Mouse (Mus musculus) gastrocnemius, adult 18-20 months (tissue): ENCODE data around the gene Nhlrc4. TPM values are rescaled to one million over a fixed set of nuclear protein-coding genes. Genes with fewer than 3 reads are reported as not detected.

Experiments used
- DNase-seq: peaks from one replicate; pipeline ENCODE4 v3.0.0; 2021; ENCODE audit warnings: low spot score
- total RNA-seq, 2 experiments: library from RNA; stranded (reverse); gene quantifications; 2 replicates each; pipeline ENCODE4 v1.2.3; 2021

Gene Nhlrc4
- total RNA-seq, 2 experiments from 2014 or later = not detected

DNA sequence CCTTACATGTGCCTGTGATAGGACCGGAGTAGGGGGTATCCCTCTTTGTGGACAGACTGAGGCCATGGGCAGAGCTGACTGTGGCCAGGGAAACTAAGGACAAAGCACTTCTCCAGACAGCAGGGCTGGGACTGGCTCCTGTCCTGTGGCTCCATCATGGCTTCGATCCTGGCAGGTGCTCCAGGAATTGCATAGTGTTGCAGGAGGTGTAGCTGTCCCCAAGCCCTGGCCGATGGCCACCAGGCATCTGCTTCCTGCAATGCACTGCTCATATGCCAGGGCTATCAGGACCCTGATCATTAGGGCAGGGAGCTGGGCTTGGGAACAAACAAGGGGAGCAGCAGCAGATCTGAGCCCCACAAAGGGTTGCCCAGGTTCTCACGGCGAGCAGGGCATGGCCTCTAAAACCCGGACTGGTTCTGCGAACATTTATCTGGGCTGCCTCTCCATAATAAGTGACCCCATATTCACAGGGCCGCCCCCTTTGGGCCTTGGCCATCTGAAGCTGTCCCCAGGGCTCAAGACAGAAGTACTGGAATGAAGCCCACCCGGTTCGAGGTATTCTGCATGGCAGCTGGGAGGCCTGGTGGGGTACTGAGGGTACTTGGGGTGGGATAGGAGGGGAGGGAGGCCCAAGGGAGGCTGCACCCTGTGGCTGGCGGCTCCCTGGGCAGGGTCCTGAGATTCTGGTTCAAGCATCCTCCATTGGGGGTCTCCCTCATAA lies 14.2 kb upstream of the Nhlrc4 start:
- no peak for DNase-seq

DNA sequence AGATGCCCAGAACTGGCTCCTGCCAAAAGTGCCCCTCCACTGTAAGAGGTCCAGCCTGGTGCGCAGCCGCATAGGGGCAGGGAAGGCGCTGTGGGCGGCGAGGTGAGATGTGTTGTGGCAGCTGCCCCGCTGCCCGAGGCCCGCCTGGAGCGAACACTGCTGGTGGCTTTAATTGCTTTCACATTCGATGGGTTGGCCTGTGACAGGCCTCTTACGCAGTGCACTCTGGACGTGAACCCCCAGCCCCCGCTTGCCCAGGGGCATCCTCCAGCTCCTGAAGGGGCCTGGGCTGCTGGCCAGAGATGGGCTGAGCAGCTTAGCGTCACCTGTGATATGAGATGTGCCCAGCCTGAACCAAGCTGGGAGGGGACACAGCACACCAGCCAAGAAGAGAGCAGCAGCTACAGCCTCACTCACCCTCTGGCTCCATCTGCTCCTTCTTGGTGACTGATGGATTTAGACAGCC lies 12.9 kb upstream of the Nhlrc4 start:
- no peak for DNase-seq

DNA sequence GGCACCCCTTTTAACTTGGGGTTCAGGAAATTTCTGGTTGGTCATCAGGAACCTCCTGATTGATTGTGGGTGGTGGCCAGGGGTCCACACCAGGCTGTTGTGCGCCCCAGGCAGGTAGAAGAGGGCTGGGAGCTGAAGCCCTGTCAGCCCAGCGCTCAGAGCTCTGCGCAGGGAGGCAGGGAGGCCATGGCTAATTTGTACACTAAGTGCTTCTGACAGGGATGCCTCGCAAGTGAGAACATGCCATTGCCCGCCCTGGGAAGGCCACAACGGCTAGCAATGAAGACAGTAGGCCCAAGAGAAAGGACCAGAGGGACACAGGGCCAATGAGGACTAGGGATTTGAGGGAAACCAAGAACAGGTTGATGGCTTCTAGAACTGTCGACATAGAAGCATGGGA lies 11.9 kb upstream of the Nhlrc4 start:
- no peak for DNase-seq

DNA sequence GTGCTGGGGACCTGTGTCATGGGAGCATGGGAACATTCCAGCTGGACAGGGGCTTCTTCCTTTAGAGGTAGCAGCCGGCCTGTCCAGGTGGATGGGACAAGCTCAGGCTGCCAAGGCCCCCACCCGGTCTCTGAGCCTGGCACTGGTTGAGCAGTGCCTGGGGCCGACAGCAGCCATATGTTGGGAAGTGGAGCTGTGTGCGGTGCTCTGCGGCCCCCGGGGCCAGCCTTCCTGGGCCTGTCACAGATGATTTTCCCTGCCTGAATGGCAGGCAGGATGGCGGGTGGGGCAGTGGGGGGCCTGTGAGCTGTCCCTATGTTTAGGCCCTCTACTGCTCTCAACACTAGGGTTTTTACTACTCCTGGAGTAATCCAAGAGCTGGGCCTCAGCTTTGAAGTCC lies 11.4 kb upstream of the Nhlrc4 start:
- no peak for DNase-seq

DNA sequence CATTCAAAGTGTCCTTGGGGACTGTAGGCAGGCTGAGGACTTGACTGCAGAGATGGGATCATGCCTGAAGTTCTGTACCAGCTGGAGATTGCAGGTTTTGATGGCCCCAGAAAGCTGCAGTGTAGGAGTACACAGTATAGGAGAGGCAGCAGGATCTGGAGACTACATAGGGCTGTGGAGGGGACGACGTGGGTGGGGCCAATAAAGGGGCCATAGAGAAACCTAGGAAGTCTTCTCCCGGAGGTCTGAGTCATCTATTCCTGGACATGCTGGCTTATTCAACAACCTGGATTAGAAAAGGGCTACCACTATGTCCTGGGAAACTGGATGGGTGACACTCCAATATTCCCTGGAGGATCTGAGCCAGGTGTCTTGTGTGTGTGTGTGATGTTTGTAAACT lies 11.0 kb upstream of the Nhlrc4 start:
- DNase-seq = no peak

DNA sequence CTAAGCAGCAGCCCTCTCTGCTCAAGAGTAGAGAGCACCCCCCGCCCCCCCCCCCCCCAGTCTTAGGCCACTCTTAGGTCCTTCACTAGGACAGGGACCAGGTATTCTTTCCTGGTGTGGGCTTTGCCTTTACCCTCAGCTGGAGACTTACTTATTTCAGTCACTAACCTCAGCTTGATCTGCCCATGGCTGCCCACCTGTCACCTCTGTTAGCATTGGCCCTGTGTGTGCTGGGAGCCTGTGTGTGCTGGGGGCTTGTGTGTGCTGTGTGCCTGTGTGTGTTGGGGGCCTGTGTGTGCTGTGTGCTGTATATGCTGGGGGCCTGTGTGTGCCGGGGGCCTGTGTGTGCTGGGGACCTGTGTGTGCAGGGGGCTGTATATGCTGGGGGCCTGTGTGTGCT lies 9.9 kb upstream of the Nhlrc4 start:
- no peak for DNase-seq

DNA sequence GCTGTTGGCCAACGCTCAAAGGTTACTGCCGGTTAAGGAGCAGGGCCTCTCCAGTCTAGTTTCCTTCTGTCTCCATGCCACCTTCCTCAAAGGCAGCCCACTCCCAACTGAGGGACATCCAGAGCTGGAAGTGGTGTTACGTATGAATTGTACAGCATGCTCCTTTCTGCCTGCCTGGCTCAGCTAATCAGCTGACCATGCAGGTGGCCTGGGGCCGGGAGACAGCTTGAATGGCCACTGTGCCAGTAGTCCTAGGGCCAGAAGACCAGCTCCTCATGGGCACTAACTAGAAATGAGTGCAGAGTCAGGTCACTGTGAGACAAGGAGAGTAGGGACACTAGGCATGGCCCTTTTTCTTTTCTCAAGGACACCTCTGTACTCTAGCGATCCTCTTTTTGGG lies 8.4 kb upstream of the Nhlrc4 start:
- DNase-seq = no peak

DNA sequence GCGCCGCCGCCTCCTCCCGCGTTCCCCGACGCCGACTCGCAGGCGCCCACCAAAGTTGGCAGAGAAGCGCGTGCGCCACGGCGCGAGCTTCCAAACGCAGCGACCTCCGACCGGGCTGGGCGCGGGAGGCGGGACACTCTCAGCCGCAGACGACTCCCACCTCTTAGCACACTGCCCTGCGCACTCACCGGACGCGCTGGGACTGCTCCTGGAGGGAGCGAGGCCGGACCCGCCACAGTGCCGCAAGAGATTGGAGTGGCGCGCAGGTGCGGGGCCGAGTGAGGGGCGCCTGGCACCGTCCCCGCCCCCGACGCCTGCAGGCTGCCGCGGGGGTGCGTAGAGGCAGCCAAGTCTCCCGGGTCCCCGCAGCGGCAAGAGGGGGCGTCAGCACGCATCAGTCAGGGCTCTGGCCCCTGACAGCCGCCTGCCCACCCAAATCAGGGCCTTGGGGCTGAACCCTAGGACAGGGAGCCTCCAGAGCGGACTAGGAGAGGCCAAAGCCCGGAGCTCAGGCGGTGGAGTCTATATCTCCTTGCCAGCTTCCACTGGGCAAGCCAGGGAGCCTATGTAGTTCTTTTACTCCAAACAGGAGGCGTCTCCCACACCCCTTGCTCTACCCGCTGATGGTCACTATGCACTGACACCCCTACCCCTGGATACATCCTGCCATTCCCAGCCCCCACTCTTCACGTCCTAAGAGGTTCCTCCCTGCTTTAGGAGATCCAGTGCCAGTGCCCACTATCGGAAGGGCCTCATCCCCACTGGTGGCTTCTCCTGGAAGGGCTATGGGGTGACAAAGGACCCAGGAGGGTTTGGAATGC lies 7.3 kb upstream of the Nhlrc4 start, which contains the start of gene A930017K11Rik:
Gene A930017K11Rik (minus strand): TSS at position 763 of the 821 bp plus-strand sequence.
- no peak for DNase-seq

DNA sequence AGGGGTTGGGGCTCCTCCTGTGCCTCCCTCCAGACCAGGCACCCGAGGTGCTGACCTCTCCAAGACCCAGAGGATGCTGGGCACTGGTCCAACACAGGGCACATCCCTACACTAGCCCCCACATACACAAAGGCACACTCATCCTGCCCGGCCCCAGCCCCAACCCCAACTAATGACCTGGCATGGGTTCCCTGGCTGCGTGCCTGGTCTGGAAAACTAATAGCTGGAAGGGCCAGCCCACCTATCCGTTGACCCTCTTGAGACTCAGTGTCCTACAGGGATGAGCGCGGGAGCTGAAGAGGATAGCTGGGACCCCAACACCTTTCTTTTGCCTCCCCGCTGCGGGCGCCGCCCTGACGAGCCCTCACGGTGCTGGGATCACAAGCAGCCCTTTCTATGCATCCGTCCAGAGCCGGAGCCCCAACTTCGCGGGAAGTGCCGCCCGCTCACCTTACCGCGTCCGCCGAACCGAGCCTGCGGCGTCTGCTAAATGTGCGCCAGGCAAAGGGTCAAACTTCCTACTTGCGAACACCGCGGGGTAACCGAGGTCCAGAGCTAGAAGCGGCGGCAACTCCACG lies 6.6 kb upstream of the Nhlrc4 start:
- no peak for DNase-seq

DNA sequence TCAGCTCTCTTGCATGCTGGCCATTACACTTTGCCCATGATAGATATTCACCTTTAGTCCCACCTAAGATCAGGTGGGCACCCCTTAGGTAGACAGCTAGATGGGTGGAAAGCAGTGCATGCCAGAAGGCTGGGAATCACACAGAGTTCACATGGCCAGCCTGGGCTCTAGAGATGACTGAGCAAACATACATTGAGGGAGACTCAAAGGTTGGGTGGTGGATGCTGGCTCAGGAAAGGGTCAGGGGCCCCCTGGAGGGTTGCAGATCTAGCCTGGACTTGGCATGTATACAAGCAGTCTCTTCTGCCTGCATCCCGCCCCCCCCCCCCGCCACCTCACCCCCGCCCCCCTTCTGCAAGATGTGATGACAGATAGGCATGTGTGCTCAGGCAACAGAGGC lies 5.9 kb upstream of the Nhlrc4 start:
- DNase-seq = no peak

DNA sequence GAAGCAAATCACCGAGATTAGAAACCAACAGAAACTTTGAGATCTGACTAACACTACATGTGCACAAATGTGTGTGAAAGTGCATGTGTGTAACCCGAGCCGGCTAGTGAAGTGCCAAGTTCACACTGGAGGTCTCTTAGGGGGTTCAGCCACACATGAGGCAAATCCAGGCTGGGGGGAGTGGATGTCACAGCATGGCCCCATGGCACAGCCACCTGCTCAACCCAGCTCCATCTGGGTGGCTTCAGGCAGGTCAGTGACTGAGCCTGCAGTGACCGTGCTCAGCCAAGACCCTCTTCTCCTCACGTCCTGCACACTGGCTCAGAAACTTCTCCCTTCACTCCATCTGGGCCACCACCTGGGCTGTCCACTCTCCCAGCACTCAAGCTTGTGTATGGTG lies 5.2 kb upstream of the Nhlrc4 start:
- DNase-seq = no peak

DNA sequence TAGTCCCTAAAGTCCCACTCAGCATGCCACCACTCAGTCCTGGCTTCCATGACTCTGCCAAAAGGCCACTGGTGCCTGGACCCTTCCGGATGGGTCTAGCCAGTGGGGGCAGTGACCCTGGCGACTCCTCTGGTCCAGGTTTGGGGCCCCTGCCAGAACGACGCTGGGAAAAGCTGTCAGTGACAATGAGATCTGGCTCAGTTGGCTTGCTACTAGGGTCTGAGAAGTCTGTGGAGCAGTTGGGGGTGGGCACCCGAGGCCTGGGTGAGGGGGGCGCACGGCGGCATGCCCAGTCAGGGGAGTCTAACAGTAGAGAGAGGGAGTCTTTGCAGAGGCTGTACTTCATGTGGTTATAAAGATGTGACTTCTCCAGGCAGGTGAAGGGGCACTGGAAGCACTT lies 3.3 kb upstream of the Nhlrc4 start:
- no peak for DNase-seq

DNA sequence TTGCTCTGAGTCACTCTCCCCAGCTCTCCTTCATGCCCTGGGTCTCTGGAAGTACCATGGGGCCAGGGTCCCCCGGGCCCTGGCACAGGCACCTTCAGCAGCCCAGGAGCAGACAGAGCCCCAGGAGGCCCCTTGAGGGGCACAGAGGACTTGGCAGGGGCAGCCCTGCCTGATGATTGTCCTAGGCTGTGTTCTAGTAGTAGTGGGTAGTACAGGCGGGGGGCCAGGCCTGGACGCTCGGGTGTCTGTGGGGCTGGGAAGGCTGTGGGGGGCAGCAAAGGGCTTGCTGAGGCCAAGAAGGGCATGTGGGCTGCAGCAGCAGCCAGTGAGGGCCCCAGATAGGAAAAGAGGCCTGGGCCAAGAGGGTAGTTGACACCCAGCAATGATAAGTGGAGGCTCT lies 2.8 kb upstream of the Nhlrc4 start:
- no peak for DNase-seq

DNA sequence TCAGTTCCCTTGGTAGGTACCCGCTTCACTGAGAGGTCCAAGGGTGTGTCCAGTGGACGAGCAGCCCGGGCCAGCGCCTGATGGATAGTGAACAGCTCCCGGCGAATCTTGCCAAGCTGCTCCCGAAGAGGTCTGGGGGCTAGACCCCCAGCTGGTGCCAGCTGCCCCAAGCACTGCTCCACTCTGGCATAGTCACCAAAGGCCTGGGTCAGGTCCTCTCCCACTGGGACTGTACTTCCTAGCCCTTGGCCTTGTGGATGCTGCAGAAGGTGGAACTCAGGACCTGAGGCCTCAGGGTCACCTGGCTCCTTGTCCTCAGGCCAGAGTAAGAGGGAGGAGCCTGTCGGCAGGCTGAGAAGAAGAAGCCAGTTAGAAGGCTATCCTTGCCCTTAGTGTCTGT lies 2.1 kb upstream of the Nhlrc4 start:
- no peak for DNase-seq

DNA sequence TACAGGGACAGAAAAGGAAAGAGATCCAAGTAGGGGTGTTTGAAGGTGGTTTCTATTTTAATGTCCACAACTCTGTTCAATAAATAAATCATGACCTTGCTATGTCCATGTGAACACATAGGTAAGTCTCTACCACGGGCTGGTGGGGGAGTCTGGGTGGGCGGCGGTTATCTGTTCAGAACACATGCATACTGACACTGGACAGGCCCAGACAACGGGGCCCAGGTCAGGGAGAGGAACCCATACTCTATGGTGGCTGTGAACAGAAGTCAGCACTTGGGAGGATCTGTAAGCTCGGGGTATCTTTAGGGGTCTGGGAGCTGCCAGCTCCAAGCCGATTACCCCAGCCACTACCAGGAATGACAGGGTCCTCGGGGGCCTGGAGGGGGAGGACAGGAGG lies 1.6 kb upstream of the Nhlrc4 start:
- no peak for DNase-seq

DNA sequence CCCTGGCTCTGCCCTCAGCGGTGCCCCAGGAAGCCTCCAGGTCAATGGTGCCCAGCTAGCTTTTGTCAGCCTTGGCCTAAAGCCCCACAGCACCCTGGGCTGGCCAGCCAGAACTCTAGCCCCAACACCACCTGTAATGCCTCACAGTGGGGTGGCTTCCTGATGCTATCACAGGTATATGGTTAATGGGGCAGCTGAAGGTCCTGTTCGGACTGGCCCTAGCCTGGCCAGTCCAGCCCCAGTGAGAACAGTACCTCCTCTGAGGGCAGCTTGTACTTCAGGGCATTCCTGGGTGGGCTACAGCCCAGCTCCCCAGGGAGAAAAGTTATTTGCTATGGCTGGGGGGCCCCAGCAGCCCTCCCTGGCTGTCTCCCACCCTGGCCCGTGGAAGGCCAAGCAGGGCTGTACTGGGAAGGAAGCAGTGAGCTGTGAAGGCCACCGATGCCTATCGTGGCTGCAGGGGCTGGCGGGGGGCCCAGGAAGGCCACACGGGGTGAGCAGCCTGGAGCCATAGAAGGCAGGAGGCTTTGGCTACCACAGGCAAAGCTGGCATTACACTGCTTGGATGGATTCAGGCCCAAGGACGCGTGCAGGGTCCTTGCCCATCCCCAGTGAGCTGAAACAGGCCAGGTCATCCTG lies 875 bp upstream of the Nhlrc4 start:
- no peak for DNase-seq

DNA sequence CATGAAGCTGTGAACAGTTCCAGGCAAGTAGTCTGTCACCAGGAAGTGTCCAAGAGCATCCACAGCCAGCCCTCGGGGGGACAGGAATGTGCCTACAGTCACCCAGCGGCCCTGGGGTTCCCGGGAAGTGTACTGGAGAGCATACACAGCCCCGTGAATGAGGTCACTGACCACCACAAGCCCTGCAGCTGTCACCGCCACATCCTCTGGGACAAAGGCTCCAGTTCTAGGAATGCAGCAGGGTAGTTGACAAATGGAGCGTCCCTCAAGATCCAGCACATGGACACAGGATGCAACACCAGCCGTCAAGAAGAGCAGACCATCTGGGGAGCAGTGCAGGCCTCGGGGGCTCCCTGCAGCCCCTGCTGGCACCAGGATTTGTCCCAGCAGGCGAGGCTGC lies 992 bp downstream of the Nhlrc4 start:
- no peak for DNase-seq

DNA sequence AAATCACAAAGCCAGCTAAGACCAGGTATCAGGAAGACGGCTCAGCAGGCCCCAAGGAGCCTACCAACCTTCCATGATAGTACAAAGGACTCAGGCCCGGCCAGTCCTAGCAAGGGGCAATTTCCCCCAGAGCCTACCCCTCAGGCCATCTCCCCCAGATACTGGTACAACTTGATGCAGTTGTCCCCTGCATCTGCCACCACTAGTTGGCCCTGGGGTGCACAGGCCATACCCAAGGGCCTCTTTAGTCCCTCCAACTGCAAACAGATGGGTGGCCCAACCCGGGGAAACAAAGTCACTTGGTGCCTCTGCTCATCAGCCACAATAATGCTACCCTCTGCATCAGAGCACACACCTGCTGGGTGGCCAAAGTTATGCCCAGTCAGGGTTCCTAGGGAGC lies 1.5 kb downstream of the Nhlrc4 start:
- DNase-seq = no peak

DNA sequence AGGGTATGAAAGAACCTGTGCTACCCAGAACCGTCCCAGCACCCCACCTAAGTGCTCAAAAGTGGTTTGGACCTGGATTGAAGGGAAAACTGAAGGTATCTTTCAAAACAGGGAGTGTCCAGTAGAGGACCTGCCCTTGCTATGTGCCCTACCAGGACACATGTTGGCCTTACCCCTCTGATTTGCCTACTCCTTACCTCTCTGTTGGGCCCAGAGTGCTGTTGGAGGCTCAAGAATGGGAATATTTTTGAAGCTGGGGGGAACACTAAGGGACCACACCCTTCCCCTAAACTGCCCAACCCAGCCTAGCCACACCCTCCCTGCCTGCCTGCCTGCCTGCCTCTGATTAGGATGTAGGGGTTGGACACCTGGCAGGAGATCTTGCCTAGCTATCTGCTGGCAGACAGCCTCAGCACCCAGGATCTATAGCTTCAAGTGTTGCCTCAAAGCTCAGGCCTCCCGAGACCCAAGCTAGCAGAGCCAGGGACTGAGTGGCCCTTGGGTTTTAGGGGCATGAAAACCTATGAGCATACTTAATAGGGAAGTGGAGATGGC lies 2.1 kb downstream of the Nhlrc4 start:
- no peak for DNase-seq

DNA sequence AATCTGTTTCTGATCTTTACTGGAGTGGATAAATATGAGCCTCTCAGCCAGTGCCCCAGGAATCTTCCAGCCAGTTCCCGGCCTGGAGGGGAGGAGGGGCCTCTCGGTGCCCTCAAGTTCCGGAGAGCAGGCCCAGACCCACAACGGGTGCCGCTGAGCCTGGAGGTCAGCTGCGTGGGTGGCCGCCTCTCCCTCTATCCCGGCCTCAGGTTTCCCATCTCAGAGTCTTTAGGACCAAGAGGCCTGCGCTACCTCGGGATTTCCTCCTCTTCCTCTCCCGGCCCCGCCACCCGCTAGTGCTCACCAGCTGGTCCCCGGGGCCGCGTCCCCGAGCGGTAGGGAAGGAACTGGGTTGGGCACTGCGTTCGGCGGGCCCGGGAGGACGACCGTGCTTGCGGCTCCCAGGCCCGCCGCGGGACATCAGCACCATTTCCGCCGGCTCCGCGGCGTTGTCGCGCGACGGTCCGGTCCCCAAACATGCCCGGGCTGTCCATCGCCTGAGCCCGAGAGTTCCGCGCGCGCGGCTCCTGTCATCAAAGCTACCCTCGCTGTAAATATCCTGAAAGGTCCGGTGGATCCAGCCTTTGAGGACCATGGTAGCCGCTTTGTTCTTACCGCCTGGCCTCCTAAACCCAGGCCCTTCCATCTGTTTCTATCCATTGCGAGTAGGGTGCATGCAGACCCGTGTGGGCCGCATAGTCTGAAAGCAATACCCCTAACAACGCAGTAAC lies 3.1 kb downstream of the Nhlrc4 start:
- peak; percentile 72 for DNase-seq

DNA sequence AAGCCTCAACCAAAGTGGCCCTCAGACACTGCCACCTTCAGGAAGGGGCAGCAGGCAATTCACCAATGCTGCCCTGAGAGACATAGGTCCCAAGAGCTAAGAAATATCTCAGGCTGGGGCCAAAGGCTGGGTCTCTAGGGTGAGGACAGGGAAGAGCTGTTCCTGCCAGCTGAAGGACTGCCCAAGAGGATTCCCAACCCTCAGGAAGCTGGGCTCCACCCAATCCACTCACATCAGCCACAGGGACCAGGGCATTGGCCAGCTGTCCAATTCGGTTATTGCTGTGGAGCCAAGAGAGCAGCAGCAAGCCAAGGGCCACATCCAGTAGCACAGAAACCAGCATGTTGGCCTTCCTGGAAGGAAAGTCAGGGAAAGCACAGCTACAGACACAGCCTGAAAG lies 10.2 kb downstream of the Nhlrc4 start:
- DNase-seq = no peak
